Mouse (Mus musculus) heart, postnatal 0 days (tissue): ENCODE results near the gene 4930524J08Rik.

ENCODE experiments used
- CTCF ChIP-seq: IDR thresholded peaks from 2 replicates; pipeline ENCODE4 v1.5.1; 2016; ENCODE audit warnings: antibody characterized with exemption, control low read depth, low read depth
- EP300 ChIP-seq: IDR thresholded peaks from 2 replicates; pipeline ENCODE4 v1.6.1; 2016; ENCODE audit warnings: antibody characterized with exemption, low read depth

DNA sequence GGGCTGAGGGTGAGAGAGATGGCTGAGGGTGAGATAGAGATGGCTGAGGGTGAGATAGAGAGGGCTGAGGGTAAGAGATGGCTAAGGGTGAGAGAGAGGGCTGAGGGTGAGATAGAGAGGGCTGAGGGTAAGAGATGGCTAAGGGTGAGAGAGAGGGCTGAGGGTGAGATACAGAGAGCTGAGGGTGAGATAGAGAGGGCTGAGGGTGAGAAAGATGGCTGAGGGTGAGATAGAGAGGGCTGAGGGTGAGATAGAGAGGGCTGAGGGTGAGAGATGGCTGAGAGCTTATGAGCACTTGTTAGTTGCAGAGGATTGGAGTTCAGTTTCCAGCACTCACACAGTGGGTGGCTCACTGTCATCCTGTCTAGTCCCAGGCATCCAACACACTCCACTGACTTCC is 41.2 kb downstream of the 4930524J08Rik start:
- TF ChIP-seq CTCF (no peak), EP300 (no peak)
